Mouse (Mus musculus): ENCODE results near the gene Clec14a. TPM values are rescaled to one million over a fixed set of nuclear protein-coding genes. Genes with fewer than 3 reads are reported as not detected.
A peak's percentile ranks its signal among the peaks of the same experiment; 100 is the strongest.
"Not testable (repeated sequence)": the region's sequence is repeated elsewhere in the genome, so short reads cannot be mapped to it uniquely, and the experiment has no call there.

The Clec14a gene
- 10 to 100 TPM; 15.3 to 19.0 TPM for total RNA-seq (2021)

- peak; percentile 55 to 59 for DNase-seq
- intact Hi-C loops (cut with DNase I), result loop anchor here (1.0 to 2.0 kb wide), 3 partner anchors 55 to 269 kb away; no protein-coding TSS in a partner anchor
Observed at GRCm38 (mm10) chr12:58268563-58269501, at the start of gene Clec14a. Clec14a (minus strand) TSS chr12:58269290.

GRCm38 (mm10) chr12:58307835-58308234 is 38.7 kb upstream of the Clec14a start:
- DNase-seq, result no peak
- intact Hi-C loops (cut with DNase I), result no loop called here

GRCm38 (mm10) chr12:58306402-58306801 is 37.3 kb upstream of the Clec14a start:
- peak in 1 of 2 experiments; percentile 15 for DNase-seq
- intact Hi-C loops (cut with DNase I), result not testable (repeated sequence)

GRCm38 (mm10) chr12:58305567-58305966 is 36.5 kb upstream of the Clec14a start:
- DNase-seq, result no peak

GRCm38 (mm10) chr12:58296980-58297379 is 27.9 kb upstream of the Clec14a start:
- peak in 1 of 2 experiments; percentile 2 for DNase-seq
- intact Hi-C loops (cut with DNase I), result loop anchor here (1.0 kb wide), 2 partner anchors 27 kb away; no protein-coding TSS in a partner anchor

More at GRCm38 (mm10) chr12:58305567-58305966, 36.5 kb upstream of the Clec14a start:
- intact Hi-C loops (cut with DNase I), result no loop called here

GRCm38 (mm10) chr12:58285912-58286311 is 16.8 kb upstream of the Clec14a start:
- intact Hi-C loops (cut with DNase I), result no loop called here
- no peak for DNase-seq

GRCm38 (mm10) chr12:58270520-58270919 is 1.4 kb upstream of the Clec14a start:
- intact Hi-C loops (cut with DNase I), result loop anchor here (1.0 kb wide), 1 partner anchor 27 kb away; no protein-coding TSS in a partner anchor
- no peak for DNase-seq

GRCm38 (mm10) chr12:58269505-58269904 is 415 bp upstream of the Clec14a start:
- DNase-seq, result no peak
- intact Hi-C loops (cut with DNase I), result loop anchor here (1.0 to 2.0 kb wide), 2 partner anchors 55 to 269 kb away; no protein-coding TSS in a partner anchor

GRCm38 (mm10) chr12:58268186-58268562 is 916 bp downstream of the Clec14a start:
- intact Hi-C loops (cut with DNase I), result loop anchor here (1.0 to 2.0 kb wide), 2 partner anchors 54 to 57 kb away; no protein-coding TSS in a partner anchor

GRCm38 (mm10) chr12:58267779-58268178 is 1.3 kb downstream of the Clec14a start:
- intact Hi-C loops (cut with DNase I), result loop anchor here (1.0 to 2.0 kb wide), 2 partner anchors 53 to 57 kb away; no protein-coding TSS in a partner anchor
- DNase-seq, result no peak

More at GRCm38 (mm10) chr12:58268186-58268562, 916 bp downstream of the Clec14a start:
- peak in 1 of 2 experiments; percentile 20 for DNase-seq

GRCm38 (mm10) chr12:58251901-58252300 is 17.2 kb downstream of the Clec14a start:
- DNase-seq, result no peak
- intact Hi-C loops (cut with DNase I), result no loop called here

- DNase-seq, result no peak
- intact Hi-C loops (cut with DNase I), result no loop called here
Observed at GRCm38 (mm10) chr12:58232489-58232888, 36.6 kb downstream of the Clec14a start.

- intact Hi-C loops (cut with DNase I), result no loop called here
- DNase-seq, result no peak
Observed at GRCm38 (mm10) chr12:58225644-58226043, 43.4 kb downstream of the Clec14a start.

GRCm38 (mm10) chr12:58219078-58219477 is 50.0 kb downstream of the Clec14a start:
- intact Hi-C loops (cut with DNase I), result loop anchor here (10.0 kb wide), 2 partner anchors 106 to 416 kb away; no protein-coding TSS in a partner anchor
- DNase-seq, result no peak

GRCm38 (mm10) chr12:58216218-58216617 is 52.9 kb downstream of the Clec14a start:
- intact Hi-C loops (cut with DNase I), result loop anchor here (10.0 kb wide), 2 partner anchors 109 to 419 kb away; no protein-coding TSS in a partner anchor
- DNase-seq, result no peak

Other genes starting within 250 kb of the Clec14a start
- gene Sstr1, start 57.5 kb downstream of the Clec14a start, total RNA-seq (2021), result under 1 TPM in 1 of 2 experiments, not detected in 1; 0.14 TPM

Data from heart, postnatal 36 days (tissue).